Mouse (Mus musculus) stomach, postnatal 0 days (tissue): Measurements from ENCODE around the gene Wbp2nl.

ENCODE experiments used
- CTCF ChIP-seq: IDR thresholded peaks from 2 replicates; pipeline ENCODE4 v1.5.1; 2016; ENCODE audit warnings: antibody characterized with exemption, low read depth, mild to moderate bottlenecking, moderate library complexity
- EP300 ChIP-seq: optimal IDR thresholded peaks from 2 replicates; pipeline ENCODE3; 2016; ENCODE audit warnings: antibody characterized with exemption

GRCm38 (mm10) chr15:82298764-82299561 lies at the start of gene Wbp2nl:
- TF ChIP-seq CTCF (no peak), EP300 (no peak)
